Mouse (Mus musculus): Measurements from ENCODE around the gene Bpifa6. TPM values are rescaled to one million over a fixed set of nuclear protein-coding genes. Genes with fewer than 3 reads are reported as not detected.

The Bpifa6 gene
- not detected in 2 replicates for polyA plus RNA-seq (2015; fragmentation: Nextera tagmentation; extraction: Ambion mirVana)

GRCm38 (mm10) chr2:153974582-153974981 lies at the start of gene Bpifa6:
Gene Bpifa6 (plus strand): TSS chr2:153974945.
- Histone ChIP-seq H3K4me2 (no peak within 1 kb of the TSS), H3K9ac (no peak within 1 kb of the TSS), H3K9me3 (replicated peaks) (no peaks in the 10 kb centered on the region), H3K36me3 (no peaks in the 10 kb centered on the region), H3K4me1 (replicated peaks) (no peaks in the 10 kb centered on the region), H3K27ac (no peak within 1 kb of the TSS), H3K27me3 (no peaks in the 10 kb centered on the region), H3K4me3 (replicated peaks) (no peak within 1 kb of the TSS)
- 54% methylated on average over 5 of the region's 5 CpGs for WGBS (ENCODE audit: insufficient replicate concordance)
- no peak for DNase-seq
- ATAC-seq (ENCODE audit: low read depth), result no peak

GRCm38 (mm10) chr2:153929871-153930413 lies 44.8 kb upstream of the Bpifa6 start:
- DNase-seq, result peak; percentile 9
- Histone ChIP-seq H3K9ac (no peak overlapping the region), H3K9me3 (replicated peaks) (no peaks in the 10 kb centered on the region), H3K27me3 (no peaks in the 10 kb centered on the region), H3K4me1 (replicated peaks) (no peaks in the 10 kb centered on the region), H3K36me3 (no peaks in the 10 kb centered on the region), H3K4me2 (no peak overlapping the region), H3K4me3 (replicated peaks) (no peak overlapping the region), H3K27ac (no peak overlapping the region)
- ATAC-seq (ENCODE audit: low read depth), result no peak
- WGBS (ENCODE audit: insufficient replicate concordance), result 44% methylated on average over 3 of the region's 3 CpGs

- ATAC-seq (ENCODE audit: low read depth), result no peak
- Histone ChIP-seq H3K9me3 (replicated peaks) (no peaks in the 10 kb centered on the region), H3K27ac (no peak overlapping the region), H3K9ac (no peak overlapping the region), H3K4me2 (no peak overlapping the region), H3K4me1 (replicated peaks) (no peaks in the 10 kb centered on the region), H3K4me3 (replicated peaks) (no peak overlapping the region), H3K27me3 (no peaks in the 10 kb centered on the region), H3K36me3 (no peaks in the 10 kb centered on the region)
- WGBS (ENCODE audit: insufficient replicate concordance), result 64% methylated on average over 6 of the region's 6 CpGs
- no peak for DNase-seq
These were observed 43.6 kb upstream of the Bpifa6 start for GRCm38 (mm10) chr2:153931125-153931524.

DNA sequence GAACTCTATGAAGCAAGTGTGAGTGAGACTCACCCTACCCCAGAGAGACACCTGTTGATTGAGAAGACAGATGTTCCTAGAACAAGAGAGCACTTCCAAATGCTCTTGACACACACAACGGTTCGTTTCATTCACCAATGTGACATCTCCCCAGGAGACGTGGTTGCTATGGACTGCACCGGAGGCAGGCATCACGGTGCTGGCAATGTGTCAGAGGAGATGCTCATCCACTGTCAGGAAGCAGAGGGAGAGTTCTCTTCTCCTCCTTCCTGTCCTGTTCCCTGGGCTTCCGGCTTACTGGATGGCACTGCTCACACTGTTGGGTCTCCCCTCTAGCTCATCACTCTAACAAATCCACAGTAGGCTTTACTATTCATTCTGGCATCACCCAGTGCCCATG lies 41.4 kb upstream of the Bpifa6 start:
- no peak overlapping the region for H3K4me3 ChIP-seq (replicated peaks)
- 60% methylated on average over 6 of the region's 6 CpGs for WGBS (ENCODE audit: insufficient replicate concordance)
- H3K4me1 ChIP-seq (replicated peaks), result no peaks in the 10 kb centered on the region
- no peak overlapping the region for H3K9ac ChIP-seq
- no peaks in the 10 kb centered on the region for H3K36me3 ChIP-seq
- ATAC-seq (ENCODE audit: low read depth) (no peak), DNase-seq (no peak)
- H3K27me3 ChIP-seq, result no peaks in the 10 kb centered on the region
- no peaks in the 10 kb centered on the region for H3K9me3 ChIP-seq (replicated peaks)
- H3K27ac ChIP-seq, result no peak overlapping the region
- no peak overlapping the region for H3K4me2 ChIP-seq

- Histone ChIP-seq H3K27ac (no peak overlapping the region), H3K9ac (no peak overlapping the region), H3K27me3 (no peaks in the 10 kb centered on the region), H3K36me3 (no peaks in the 10 kb centered on the region), H3K4me2 (no peak overlapping the region), H3K4me1 (replicated peaks) (no peaks in the 10 kb centered on the region), H3K9me3 (replicated peaks) (no peaks in the 10 kb centered on the region), H3K4me3 (replicated peaks) (no peak overlapping the region)
- WGBS (ENCODE audit: insufficient replicate concordance), result 72% methylated on average over 6 of the region's 6 CpGs
- ATAC-seq (ENCODE audit: low read depth), result no peak
- no peak for DNase-seq
These were observed 39.4 kb upstream of the Bpifa6 start for GRCm38 (mm10) chr2:153935348-153935747.

GRCm38 (mm10) chr2:153937843-153938242 lies 36.9 kb upstream of the Bpifa6 start, which contains the start of gene Bpifb4:
Gene Bpifb4 (plus strand): TSS chr2:153938212.
- DNase-seq, result no peak
- no peak for ATAC-seq (ENCODE audit: low read depth)
- no peaks in the 10 kb centered on the region for H3K4me1 ChIP-seq (replicated peaks)
- H3K4me2 ChIP-seq, result no peak within 1 kb of the TSS
- H3K27me3 ChIP-seq, result no peaks in the 10 kb centered on the region
- H3K27ac ChIP-seq, result no peak within 1 kb of the TSS
- no peak within 1 kb of the TSS for H3K4me3 ChIP-seq (replicated peaks)
- H3K9me3 ChIP-seq (replicated peaks), result no peaks in the 10 kb centered on the region
- no peak within 1 kb of the TSS for H3K9ac ChIP-seq
- no peaks in the 10 kb centered on the region for H3K36me3 ChIP-seq
- WGBS (ENCODE audit: insufficient replicate concordance), result 31% methylated on average over 5 of the region's 5 CpGs

GRCm38 (mm10) chr2:153943537-153943936 lies 31.2 kb upstream of the Bpifa6 start:
- WGBS (ENCODE audit: insufficient replicate concordance), result 26% methylated on average over 3 of the region's 3 CpGs
- Histone ChIP-seq H3K27ac (no peak overlapping the region), H3K9me3 (replicated peaks) (no peaks in the 10 kb centered on the region), H3K4me3 (replicated peaks) (no peak overlapping the region), H3K27me3 (no peaks in the 10 kb centered on the region), H3K4me2 (no peak overlapping the region), H3K4me1 (replicated peaks) (no peaks in the 10 kb centered on the region), H3K9ac (no peak overlapping the region), H3K36me3 (no peaks in the 10 kb centered on the region)
- no peak for ATAC-seq (ENCODE audit: low read depth)
- peak; percentile 10 for DNase-seq

- no peak overlapping the region for H3K9ac ChIP-seq
- no peaks in the 10 kb centered on the region for H3K27me3 ChIP-seq
- no peaks in the 10 kb centered on the region for H3K36me3 ChIP-seq
- no peaks in the 10 kb centered on the region for H3K9me3 ChIP-seq (replicated peaks)
- ATAC-seq (ENCODE audit: low read depth), result peak; percentile 39
- H3K27ac ChIP-seq, result no peak overlapping the region
- DNase-seq, result no peak
- H3K4me3 ChIP-seq (replicated peaks), result no peak overlapping the region
- no peaks in the 10 kb centered on the region for H3K4me1 ChIP-seq (replicated peaks)
- 56% methylated on average over 8 of the region's 8 CpGs for WGBS (ENCODE audit: insufficient replicate concordance)
- no peak overlapping the region for H3K4me2 ChIP-seq
These were observed 30.2 kb upstream of the Bpifa6 start for GRCm38 (mm10) chr2:153944567-153944966.

GRCm38 (mm10) chr2:153952897-153953296 lies 21.8 kb upstream of the Bpifa6 start:
- WGBS (ENCODE audit: insufficient replicate concordance), result 25% methylated on average over 6 of the region's 6 CpGs
- no peaks in the 10 kb centered on the region for H3K36me3 ChIP-seq
- no peak overlapping the region for H3K4me2 ChIP-seq
- H3K4me3 ChIP-seq (replicated peaks), result no peak overlapping the region
- H3K27me3 ChIP-seq, result no peaks in the 10 kb centered on the region
- ATAC-seq (ENCODE audit: low read depth), result no peak
- no peak overlapping the region for H3K9ac ChIP-seq
- peak; percentile 24 for DNase-seq
- no peak overlapping the region for H3K27ac ChIP-seq
- no peaks in the 10 kb centered on the region for H3K4me1 ChIP-seq (replicated peaks)
- no peaks in the 10 kb centered on the region for H3K9me3 ChIP-seq (replicated peaks)

DNA sequence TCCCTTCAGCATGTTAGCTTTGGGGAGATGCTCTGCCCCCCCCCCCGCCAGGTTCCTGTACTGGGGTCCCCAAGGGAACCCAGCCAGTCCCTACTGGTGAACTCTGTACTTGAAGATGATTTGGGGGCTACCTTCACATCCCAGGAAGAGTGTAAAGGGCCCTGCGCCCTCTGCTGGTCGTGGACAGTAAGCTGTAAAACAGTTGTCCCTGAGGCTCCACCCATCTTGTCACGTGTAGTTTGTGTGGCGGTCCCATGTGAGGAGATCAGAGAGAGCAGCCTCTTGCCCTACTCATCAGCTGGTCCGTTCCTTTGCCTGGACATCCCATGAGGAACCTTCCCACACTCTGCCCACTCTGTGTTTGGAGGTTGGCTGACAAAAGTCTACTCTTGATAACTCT lies 20.9 kb upstream of the Bpifa6 start:
- 0 out of 2 replicates have a peak overlapping the region, but pooled peaks have one; percentile 14 for H3K4me2 ChIP-seq
- no peaks in the 10 kb centered on the region for H3K9me3 ChIP-seq (replicated peaks)
- no peak overlapping the region for H3K9ac ChIP-seq
- no peaks in the 10 kb centered on the region for H3K27me3 ChIP-seq
- no peaks in the 10 kb centered on the region for H3K36me3 ChIP-seq
- H3K4me1 ChIP-seq (replicated peaks), result no peaks in the 10 kb centered on the region
- ATAC-seq (ENCODE audit: low read depth) (no peak), DNase-seq (peak; percentile 34)
- no peak overlapping the region for H3K4me3 ChIP-seq (replicated peaks)
- 5% methylated on average over 6 of the region's 6 CpGs for WGBS (ENCODE audit: insufficient replicate concordance)
- H3K27ac ChIP-seq, result no peak overlapping the region

DNA sequence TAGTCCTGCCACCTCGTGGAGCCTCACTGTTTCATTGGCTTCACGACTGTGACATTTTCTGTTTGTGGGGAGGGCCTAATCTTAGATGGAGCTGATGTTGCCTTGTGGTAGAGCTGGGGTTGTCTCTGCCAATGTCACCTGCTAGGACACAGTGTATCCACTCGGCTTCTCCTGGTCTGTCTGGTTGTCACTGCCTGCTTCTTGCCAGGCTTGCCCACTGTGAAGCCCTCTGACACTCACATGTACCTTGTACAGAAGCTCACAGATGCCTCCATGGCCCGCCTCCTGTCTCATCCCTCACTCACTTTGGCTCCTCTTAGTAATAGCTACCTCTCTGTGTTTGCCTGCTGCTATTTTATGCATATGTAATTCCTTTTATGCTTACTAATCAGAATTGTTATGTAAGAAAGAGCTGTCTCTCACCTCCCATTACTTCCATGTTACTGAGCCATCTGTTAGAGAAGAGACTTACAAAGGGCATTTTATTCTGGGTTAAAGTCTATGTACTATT lies 11.9 kb upstream of the Bpifa6 start:
- no peak overlapping the region for H3K9ac ChIP-seq
- no peaks in the 10 kb centered on the region for H3K9me3 ChIP-seq (replicated peaks)
- H3K4me2 ChIP-seq, result no peak overlapping the region
- no peaks in the 10 kb centered on the region for H3K4me1 ChIP-seq (replicated peaks)
- no peak overlapping the region for H3K27ac ChIP-seq
- WGBS (ENCODE audit: insufficient replicate concordance), result 42% methylated on average over 4 of the region's 4 CpGs
- no peaks in the 10 kb centered on the region for H3K27me3 ChIP-seq
- DNase-seq, result no peak
- H3K36me3 ChIP-seq, result no peaks in the 10 kb centered on the region
- ATAC-seq (ENCODE audit: low read depth), result no peak
- no peak overlapping the region for H3K4me3 ChIP-seq (replicated peaks)

DNA sequence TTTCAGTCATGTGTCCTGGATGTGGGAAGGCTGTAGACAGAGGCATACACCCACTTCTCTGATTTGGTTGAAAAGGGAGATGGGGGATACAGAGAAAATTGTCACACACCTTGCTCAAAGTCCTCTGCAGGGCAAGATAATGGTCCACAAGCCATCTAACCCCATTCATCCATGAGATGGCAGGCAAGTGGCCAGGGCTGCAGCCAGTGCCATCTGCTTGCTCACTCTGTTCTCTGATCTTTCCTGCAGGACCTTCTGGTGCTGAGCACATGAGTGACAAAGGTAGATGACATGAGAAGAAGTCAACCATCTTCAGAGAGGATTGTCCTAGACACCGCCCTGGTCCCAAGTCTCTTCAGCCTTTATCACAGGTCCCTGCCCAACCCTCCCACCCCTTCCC lies 11.4 kb upstream of the Bpifa6 start:
- ATAC-seq (ENCODE audit: low read depth) (no peak), DNase-seq (no peak)
- no peaks in the 10 kb centered on the region for H3K36me3 ChIP-seq
- no peak overlapping the region for H3K9ac ChIP-seq
- 64% methylated on average over 1 of the region's 1 CpGs for WGBS (ENCODE audit: insufficient replicate concordance)
- H3K27me3 ChIP-seq, result no peaks in the 10 kb centered on the region
- H3K4me1 ChIP-seq (replicated peaks), result no peaks in the 10 kb centered on the region
- no peak overlapping the region for H3K4me3 ChIP-seq (replicated peaks)
- H3K9me3 ChIP-seq (replicated peaks), result no peaks in the 10 kb centered on the region
- H3K27ac ChIP-seq, result no peak overlapping the region
- H3K4me2 ChIP-seq, result no peak overlapping the region
